Mouse (Mus musculus) T-cell, adult 2 months (primary cell): ENCODE data around the gene Kntc1.
A peak's percentile ranks its signal among the peaks of the same experiment; 100 is the strongest.
"Not testable (repeated sequence)": the region's sequence is repeated elsewhere in the genome, so short reads cannot be mapped to it uniquely, and the experiment has no call there.

Experiments used
- DNase-seq: peaks from one replicate; pipeline ENCODE4 v3.0.0; 2022; ENCODE audit warnings: low spot score

The Kntc1 gene

DNA sequence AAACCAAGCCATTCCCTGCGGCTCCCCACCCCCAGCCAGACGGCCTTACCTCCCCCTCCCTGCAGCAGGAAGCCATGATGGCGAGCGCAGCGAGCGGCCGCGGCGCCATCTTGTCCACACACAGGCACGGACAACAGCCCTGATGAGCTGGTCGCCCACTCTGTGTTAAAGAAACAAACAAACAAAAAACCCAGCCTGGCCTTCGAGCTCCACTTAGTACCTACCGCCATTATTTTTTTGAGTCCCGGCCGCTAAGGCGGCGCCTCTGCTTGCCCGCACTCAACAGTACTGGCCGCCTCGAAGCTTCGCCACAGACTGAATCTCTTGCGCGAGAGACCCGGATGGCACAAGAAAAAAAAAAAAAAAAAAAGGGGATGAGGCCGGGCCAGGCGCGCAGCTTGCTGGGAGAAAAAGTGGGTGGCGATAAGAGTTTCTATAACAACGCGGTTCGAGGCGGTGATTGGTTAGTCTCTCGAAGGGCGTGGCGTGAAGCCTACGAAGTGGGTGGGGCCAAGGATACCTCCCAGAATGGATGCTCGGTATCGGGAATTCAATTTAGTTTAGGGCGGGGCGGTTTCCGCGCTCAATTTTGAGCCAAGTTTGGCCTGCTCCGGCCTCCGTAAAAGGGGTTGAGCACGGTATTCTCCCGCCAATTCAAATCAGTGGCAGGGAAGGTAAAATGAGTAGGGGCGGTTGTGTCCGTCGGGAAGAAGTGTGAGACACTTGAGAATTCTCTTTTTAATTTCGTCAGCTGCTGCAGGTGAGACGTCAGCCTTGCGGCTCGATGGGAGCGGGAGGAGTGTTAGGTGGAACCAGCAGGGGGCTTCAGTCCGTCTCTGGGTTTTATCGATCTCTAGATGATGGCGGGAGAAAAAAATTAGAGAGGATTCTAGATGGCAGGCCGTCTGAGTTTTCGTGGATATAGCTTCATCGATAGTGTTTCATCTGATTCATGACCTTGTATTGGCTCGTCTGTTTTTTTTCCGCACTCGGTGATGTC lies at the start of gene Kntc1, which contains the start of gene Rsrc2:
Gene Kntc1, plus strand, starts transcription at position 652 of the 1,000 bp plus-strand sequence.
Gene Rsrc2, minus strand, starts transcription at position 350 of the 1,000 bp plus-strand sequence.
- peak; percentile 99 for DNase-seq

DNA sequence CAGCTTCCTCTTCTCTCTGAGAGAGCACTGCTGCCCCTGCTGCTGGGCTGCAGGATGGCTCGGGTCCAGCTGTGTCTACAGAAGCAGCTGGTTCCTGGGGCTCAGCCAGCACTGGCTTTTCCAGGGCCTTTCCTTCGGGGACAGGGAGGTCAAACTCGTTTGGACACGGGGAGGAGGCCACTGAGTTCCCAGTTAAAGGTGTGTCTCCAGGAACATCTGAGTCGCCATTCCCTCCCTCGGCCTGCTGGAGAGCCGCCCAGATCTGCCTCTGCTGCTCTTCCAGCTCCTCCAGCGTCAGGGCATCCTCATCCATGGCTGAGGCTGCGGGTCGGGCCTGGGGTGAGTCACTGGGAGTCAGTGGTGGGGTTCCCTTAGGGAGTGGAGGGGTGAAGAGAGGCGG lies 48.9 kb upstream of the Kntc1 start:
- no peak for DNase-seq

DNA sequence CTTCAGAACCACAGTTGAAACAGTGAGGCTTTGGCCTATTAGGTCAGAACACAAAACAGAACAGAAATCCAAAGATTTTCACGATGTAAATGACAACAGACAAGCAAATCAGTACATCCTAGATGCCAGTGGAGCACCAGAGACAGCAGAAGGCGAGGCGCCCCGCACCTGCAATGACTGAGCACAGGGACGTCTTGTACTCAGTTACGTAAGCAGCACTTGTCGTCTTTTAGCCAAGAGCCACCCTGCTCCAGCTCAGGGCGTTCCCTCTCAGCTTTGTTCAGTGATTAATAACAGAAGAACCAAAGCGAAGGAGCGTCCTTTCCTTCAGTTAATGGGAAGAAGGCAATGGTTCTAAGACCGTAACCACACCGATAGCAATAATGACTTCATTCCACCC lies 40.9 kb upstream of the Kntc1 start:
- no peak for DNase-seq

DNA sequence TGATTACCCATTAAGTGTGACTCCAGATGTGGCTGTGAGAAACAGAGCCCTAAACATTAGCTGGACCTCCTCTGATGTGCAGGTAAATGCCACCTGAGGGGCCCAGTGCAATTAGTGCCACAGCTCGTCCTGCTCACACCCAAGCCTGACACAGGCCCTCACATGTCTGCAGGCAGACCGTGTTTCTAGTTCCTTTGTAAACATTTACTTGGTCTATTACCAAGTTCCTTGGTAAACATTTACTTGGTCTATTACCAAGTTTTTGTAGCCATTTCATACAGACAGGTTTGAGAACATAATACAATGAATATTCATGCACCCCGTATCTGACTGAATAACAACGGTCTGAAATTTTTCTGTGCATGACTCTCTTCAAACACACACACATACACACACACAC lies 39.9 kb upstream of the Kntc1 start:
- no peak for DNase-seq

DNA sequence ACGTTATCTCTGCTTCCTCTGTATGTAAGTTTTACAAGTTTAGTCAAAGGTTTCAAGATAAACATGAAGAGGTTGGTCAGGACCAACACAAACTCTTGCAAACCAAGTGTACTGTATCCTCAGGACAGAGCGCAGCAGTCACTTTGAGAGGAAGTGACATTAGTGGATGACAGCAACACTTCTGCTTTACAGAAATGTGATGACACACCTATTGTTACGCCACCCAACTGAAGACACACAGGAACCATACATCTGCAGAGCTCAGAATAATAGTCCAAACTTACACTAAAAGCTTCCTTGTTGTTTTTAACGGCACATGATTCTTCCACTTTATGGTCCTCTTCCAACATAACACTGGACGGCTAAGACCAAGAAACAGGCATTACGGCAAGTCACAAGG lies 35.7 kb upstream of the Kntc1 start:
- no peak for DNase-seq

DNA sequence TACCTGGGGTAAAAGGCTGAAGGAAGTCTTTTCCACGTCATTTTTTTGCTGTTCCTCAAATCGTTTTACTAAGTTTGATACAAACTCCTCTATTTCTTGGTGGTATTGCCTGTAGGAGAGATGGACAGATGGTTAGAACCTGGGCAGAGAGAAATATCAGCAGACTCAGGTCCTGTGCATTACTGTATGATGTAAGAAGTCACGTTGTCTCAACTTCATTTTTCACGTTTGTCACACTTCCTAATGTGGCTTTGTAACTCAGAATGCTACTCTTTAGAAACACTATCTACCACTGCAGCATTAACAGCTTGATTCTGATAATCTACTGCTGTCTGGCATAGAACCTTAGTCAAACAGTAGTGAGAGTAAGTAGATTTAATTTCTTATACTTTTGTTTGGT lies 34.9 kb upstream of the Kntc1 start:
- no peak for DNase-seq

DNA sequence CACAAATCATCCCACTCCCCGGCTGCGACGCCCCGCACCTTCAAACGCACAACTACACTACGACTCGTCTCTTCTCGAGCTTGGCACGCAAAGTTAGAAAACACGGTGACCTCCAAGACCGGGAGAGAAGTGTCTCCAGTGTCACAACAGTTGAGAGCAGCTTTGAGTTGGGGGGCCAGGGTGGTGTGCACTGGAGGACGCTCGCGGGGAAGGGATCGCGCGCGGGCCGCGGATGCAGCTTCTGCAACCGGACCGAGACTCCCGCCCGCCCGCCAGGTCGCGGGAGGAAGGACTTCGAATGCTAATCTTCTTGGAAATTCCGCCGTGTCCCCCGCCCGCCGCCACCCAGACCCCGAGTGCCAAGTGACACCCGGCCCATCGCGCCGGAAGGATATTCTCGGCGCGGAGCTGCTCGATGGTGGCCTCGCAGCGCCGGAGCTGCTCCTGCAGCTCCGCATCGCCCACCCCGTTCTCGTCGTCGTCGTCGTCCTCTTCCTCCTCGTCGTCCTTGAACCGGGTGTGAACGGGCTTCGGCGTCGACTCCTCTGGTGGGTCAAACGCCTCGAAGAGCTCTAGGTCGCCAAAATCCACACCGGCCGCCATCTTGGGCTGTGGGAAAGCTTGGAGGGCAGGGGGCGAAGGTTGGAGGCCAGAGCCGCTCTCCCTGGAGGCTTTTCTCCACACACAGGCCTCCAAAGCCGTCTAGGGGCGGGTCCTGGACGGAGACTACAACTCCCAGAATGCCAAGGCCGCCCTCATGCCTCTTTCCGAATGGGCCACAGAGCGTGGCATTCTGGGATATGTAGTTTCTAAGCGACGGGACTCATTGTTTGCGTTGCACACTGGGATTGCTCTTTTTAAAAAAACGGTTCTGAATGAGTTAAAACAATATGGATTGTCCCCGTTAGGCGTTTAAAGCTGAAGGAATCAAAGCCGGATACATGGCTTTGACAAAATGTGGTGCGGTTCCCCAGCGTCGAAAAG lies 28.9 kb upstream of the Kntc1 start, which contains the start of gene Zcchc8:
Gene Zcchc8, minus strand, starts transcription at position 773 of the 984 bp plus-strand sequence.
- DNase-seq: peak; percentile 97

DNA sequence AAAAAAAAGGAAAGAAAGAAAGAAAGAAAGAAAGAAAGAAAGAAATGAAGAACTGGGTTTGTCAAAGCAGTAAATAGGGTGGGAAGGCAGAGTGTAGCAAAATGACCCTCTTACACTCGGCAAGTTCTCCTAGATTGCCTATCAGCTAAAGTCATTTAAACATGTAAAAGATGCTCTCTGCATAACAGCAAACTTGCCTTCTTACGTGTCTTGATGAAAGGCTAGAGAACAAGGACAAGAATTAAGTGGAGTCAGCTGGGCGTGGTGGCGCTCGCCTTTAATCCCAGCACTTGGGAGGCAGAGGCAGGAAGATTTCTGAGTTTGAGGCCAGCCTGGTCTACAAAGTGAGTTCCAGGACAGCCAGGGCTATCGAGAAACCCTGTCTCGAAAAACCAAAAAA lies 25.7 kb upstream of the Kntc1 start:
- DNase-seq: not testable (repeated sequence)

DNA sequence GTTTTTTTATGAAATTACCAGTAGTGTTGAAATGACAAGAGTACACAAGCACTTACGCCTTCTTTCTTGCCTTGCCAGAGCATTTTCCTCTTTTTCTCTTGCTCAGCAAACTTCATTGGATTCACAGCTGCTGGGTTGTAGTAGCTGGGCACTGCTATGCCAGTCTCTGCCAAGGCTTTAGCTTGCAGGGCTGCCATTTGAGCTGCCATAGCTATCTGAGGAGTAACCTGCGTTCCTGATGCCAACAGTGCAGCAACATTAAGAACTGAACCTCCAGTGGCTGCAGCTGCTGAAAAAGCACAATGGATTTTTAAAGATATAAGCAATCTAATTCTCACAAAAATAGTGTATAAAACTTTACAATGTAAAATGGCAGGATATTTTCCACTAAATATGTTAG lies 18.5 kb upstream of the Kntc1 start:
- DNase-seq: no peak

DNA sequence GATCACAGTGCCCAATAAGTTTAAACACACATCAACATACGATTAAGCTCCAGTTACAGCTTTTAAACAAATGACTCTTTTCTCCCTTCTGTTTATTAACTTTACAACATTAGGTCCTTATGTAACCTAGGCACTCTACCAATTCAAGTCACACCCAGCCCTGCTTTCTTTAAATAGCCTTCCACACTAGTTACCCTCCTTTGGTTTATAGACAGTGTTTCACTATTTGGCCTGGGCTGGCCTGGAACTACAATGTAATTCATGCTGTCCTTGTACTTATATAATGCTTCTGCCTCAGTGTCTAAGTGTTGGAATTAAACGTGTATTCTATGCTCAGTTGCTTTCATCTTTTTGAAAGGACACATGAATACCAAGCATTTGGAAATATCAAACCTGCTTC lies 5.2 kb upstream of the Kntc1 start:
- no peak for DNase-seq

DNA sequence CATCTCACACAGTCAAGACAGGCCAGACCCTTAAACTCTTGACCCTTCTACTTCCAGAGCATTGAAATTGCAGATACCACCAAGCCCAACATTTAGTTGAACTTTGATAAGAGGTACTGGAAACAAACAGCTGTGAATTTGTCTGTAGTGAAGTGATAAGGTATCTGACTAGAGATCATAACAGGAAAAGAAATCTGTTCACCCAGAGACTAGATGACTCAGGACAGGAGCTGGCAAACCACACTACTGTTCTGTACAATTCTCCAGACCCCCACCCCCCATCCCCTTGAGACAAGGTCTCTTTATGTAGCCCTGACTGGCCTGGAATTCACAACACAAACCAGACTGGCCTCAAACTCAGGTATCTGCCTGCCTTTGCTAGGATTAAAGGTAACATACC lies 3.3 kb upstream of the Kntc1 start:
- no peak for DNase-seq

DNA sequence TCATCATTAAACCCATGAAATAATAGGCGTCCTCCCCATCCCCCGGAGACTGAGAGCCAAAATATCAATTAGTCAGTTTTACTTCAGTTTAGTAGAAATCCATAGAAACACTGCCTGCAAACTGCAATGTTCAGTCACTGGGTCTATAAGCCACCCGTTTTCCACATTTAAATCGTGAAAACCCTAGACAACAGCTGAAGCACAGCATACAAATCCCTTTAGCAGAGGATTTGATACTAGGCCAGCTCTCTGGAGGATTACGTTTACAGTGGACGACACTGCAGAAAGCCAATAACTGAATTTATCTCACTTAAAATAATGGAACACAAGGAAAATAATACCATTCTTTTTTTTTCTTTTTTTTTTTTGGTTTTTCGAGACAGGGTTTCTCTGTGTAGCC lies 1.9 kb upstream of the Kntc1 start:
- no peak for DNase-seq

DNA sequence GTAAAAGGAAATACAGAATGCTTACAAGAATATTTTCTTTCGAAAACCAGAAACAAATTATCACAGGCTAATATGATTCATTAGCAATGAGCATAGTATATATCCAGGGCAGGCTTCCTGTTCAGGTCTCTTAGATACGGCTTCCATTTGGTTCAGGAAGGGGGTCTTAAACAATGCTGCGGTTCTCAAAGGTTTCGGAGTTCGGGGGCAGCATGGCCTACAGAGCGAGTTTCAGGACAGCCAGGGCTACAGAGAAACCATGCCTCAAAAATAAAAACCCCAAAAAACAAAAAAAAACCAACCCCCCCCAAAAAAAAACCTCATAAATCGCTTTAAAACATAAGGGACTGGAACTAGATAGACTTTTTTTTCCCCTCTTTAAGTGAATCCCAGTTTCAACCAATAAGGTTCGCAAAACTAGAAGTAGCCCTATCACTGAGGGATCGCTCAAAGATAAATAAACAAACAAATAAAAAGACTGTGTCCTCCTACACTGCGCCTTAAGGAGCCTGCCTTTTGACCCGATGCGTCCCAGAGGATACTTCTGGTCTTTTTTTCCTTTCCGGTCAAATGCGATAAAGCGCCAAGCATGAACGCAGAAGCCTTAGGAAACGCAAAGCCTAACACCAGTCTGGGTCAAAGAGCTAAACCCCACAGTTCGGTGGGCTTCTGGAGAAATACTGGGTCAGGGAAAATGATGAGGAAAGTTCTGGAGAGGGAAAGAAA lies 1.0 kb upstream of the Kntc1 start:
- DNase-seq: no peak

DNA sequence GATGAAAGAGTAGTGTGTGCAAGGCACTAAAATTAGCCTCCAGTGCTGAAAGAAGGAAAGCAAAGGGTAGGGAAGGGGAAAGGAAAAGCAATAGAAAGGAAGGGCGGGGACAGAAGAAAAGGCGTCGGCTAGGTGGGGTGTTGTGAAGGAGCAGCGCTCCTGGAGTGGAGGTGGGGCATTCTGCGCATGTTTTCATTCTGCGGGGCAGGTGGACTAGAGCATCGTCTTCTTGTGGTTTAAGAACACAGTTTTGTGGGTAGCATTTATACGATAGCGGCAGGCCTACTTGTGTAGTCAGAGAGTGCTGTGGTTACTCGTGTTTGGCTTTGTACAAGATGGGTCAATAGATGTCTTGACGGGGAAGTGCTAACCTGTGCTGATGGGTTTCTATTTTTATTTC lies 16.0 kb downstream of the Kntc1 start:
- DNase-seq: peak; percentile 40

DNA sequence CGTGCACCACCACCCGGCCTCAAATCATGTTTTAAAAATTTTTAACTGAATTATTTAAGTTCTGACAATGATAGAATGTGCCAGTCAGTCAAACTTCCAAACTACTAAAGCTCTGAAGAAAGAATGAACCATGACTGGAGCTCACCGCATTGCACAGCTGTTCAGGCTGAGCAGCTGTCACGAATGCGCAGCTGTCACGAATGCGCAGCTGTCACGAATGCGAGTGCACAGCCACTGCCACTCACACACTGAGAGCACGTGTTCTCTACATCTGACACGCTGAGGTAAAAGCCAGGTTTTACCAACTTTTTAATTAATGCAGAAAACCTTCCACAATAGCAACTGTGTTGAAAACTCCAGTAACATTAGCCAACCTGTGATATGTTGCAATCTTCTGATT lies 16.9 kb downstream of the Kntc1 start:
- not testable (repeated sequence) for DNase-seq

DNA sequence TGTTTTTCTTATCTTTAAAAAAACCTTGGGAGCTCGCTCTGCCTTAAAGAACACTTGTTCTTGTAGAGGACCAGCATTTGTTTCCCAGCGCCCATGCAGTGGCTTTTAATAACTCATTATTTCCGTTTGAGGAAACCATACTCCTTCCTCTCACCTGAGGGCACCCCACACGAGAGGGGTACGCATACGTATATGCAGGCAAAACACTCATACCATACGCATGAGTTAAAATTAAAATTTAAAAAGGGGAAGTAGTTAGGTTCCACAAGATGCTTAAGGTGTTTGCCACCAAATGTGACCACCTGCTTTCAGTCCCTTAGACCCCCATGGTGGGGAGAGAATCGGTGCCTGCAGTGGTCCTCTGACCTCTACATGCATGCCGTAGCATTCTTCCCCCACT lies 23.9 kb downstream of the Kntc1 start:
- no peak for DNase-seq

DNA sequence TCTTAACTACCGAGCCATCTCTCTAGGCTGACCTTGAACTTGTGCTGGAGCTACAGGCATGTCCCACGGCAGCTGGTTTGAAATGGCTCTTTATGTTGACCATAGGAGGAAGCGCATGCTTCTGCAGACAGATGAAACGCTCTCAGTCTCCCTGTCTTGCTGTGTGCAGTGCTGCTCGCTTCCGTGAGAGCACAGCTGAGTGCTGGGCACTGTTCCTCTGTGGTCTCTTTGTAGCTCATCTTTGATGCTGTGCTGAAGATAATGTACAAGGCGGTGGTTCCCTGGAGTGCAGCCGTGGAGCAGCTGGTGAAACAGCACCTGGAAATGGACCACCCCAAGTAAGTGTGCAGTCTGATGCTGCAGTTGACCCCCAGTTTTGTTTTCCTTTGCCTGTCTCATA lies 31.2 kb downstream of the Kntc1 start:
- peak; percentile 61 for DNase-seq

DNA sequence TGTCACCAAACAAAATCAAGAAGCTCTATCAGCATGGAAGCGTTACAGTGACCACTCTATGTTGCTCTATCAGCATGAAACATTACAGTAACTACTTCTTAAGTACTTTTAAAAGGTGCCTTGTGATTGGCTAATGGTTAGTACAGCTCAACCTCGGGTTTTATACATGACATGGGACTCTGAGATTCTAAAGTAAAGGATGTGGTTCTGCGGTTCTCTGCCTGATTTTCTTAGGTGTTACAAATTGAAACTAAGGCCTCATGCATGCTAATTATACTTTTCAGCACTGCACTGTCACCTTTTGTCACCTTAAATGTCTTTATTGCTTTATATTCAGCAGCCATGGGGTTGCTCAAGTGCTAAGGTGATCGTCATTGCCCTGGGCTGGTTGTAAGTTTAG lies 32.3 kb downstream of the Kntc1 start:
- DNase-seq: peak; percentile 56

DNA sequence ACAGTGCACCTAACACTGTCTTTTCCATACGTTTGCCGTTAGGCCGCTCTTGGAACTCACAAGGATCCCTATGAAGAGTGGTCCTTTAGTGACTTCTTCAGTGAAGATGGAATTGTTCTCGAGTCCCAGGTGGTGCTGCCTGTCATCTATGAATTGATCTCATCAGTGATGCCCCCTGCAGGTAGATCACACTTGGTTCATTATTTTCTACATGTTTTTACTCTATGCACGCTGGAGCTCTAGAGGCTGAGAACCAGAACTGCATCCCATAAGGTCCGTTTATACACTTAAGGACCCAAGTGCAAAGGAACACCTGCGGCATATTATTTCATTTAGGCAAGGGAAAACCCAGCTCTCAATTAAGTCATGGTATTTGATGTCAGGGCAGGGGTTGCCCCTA lies 39.5 kb downstream of the Kntc1 start:
- DNase-seq: no peak

DNA sequence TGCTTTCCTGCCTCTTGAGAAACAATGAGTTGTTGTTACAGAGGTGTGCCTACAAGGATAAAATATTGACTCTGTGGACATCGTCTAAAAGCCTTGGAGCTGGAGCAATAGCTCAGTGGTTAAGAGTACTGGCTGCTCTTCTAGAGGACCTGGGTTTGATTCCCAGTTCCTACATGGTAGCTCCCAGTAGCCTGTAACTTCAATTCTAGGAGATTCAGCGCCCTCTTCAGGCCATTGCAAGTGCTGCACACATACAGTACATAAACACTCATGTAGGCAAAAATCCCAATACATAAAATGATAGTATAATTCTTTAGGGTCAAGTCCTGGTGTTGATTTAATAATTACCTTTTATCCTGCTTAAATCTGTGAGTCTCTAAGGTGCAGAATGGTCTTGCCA lies 43.6 kb downstream of the Kntc1 start:
- no peak for DNase-seq

DNA sequence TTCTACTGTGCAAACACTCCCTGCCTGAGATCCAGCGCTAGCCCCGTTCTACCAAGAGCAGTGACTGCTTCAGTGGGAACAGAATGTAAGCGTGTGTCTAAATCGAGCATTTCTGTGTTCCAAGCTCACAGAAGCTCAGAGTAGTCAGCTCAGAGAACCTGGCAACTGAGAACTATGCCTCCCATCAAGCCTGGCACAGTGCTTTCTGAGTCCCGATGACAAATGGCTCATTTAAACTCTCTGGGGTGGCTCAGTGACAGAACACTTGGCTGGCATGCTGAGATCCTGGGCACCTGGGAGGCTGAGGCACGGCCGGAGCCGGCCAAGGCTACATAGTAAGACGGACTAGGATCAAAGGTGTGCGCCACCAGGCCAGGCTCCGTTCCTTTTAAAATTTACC lies 56.8 kb downstream of the Kntc1 start:
- no peak for DNase-seq

DNA sequence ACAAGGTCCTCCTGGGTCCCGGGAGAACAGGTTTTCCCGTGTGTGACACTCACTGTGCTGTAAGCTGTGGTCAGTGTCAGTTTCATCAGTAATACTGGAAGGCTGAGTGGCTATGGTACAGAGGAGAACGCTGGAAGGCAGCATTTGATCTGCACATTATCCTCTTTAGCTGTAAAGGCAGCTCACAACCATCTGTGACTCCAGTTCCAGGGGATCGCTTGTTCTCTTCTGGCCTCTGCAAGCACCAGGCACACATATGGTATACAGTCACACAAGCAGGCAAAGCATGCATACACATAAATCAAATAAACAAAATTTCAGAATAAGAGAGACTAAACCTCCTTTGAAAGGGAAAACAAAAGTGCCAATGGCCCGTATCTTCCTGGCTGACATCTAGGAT lies 59.0 kb downstream of the Kntc1 start:
- DNase-seq: no peak
